Mouse (Mus musculus) megakaryocyte, adult 5-6 weeks (primary cell): Measurements from ENCODE around the gene Olfr1232. TPM values are rescaled to one million over a fixed set of nuclear protein-coding genes. Genes with fewer than 3 reads are reported as not detected.

Experiments
- ATAC-seq: 2 replicates; pipeline ENCODE4 v1.8.0; 2016; ENCODE audit warnings: mild to moderate bottlenecking, inconsistent platforms; ENCODE audit not compliant: poor library complexity, severe bottlenecking
- total RNA-seq, 2 experiments: library from RNA; stranded (forward) in 1 of 2; stranded (reverse) in 1 of 2; fragments of 153-499, 151-499 nt in 1 of 2; fragments of 221-1000, 200-1000 nt in 1 of 2; gene quantifications; 2 replicates each; pipeline versions ENCODE4 v1.2.3 to v1.2.4; 2015 to 2017

Gene Olfr1232
- not detected in 2 replicates for total RNA-seq (2015)
- total RNA-seq (2017), result not detected in 2 replicates

DNA sequence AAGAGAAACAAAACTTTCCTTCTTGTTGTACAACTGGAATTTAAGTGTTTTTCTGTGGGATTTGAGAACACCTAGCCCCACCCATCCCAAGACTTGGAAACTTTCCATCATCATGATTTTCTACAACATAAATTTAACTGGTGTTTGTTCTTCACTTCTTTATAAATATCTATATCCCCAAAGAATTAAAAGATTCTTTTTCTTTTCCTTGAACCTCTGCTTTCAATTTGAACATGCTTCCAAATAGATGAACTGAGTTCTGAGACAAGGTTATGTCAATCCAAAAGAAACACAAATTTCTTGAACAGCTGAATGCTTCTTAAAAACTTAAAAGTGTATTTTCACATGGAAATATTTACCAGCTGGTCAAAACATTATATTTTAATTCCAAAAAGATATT, at the start of gene Olfr1232:
TSS of gene Olfr1232 (minus strand) at position 101 of the 400 bp plus-strand sequence.
- ATAC-seq, result no peak

DNA sequence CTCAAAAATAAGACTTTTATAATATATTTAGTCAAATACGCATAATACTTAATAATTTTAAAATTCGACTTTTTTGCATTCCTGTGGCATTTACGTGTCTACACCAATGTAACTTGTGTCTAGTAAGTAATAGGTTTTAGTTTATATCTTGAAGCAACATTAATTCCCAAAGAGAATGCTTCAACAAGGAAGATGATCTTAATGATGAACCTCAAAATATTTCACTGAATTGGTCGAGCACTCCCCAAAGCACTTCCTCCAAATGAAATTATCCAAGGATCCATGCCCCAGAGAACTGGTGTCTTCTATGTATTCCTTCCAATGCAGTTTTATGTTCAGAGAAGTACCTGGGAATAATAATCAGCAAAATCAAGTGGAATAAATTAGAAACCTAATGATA, 35.3 kb upstream of the Olfr1232 start, which contains the start of gene Olfr1234:
TSS of gene Olfr1234 (minus strand) at position 101 of the 400 bp plus-strand sequence.
- no peak for ATAC-seq

DNA sequence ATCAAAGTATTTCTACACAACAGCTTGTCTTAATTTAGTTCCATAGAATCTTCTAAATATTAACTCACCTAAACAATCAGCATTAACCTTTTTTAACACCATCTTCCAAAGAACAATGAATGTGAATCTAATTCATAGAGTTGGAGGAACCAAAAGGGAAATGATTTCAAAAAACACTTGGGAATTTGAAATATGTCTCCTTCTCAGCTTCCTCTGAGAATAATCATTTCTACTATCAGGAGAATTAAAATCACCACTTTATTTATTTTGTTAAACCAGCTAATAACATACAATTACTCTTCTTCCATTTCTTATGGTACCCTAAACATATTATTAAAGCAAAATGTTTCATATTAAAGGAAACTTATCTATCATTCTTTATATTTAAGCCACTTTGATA, 12.8 kb upstream of the Olfr1232 start, which contains the start of gene Olfr1233:
TSS of gene Olfr1233 (minus strand) at position 101 of the 400 bp plus-strand sequence.
- no peak for ATAC-seq

DNA sequence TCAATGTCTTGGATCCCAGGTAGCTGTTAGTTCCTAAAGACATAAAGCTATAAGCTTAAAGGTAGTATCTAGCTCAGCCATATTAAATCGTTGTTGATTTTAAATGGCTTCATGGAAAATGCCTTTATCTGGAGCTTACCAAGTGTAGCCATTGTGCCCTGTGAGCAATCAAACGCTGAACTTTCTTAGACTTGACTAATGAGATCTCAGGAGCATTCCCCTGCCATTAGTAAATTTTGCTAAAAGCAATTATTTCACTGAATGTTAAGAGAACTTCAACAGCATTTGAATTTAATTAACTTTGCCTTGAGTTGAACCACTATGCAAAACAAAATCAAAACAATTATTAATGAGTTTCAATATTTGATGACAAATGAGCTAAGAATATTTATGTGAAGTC, 22.5 kb downstream of the Olfr1232 start, which contains the start of gene Olfr1231:
TSS of gene Olfr1231 (minus strand) at position 101 of the 400 bp plus-strand sequence.
- no peak for ATAC-seq

DNA sequence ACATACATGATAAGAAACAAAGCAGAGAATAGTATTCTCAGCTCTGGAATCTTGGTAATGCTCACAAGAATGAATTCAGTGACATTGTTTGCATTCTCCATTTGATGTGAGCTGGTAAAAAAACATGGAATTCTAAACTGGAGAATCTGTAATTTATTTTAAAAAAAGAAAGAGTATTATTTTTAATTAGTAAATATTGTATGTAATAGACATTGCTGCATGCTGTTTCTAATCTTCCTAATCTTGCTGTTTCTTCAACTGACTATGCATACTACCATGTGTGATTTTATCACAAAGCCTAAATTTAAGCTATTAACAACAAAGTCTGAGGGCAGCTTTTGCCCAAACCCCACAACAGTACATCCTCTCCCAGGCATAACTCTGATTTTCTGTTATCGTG, 32.3 kb downstream of the Olfr1232 start, which contains the start of gene Olfr1230:
TSS of gene Olfr1230 (minus strand) at position 101 of the 400 bp plus-strand sequence.
- ATAC-seq, result no peak

DNA sequence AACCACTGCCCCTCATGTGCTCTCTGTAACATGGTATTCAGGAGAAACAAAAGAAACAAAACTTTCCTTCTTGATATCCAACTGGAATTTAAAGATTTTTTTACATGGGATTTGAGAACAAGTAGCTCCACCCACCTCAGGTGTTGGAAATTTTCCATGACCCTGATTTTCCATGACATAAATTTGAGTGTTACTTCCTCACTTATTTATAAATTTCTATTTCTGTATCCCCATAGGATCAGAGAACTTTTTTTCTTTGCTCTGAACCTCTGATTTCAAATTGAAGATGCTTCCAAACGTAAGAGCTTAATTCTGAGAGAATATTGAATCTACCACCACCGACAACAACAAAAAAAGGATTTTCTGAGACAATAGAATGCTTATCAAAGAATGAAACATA, 41.6 kb downstream of the Olfr1232 start, which contains the start of gene Olfr1229:
TSS of gene Olfr1229 (minus strand) at position 101 of the 400 bp plus-strand sequence.
- no peak for ATAC-seq

Other genes with a start within 250 kb of the Olfr1232 start
- not detected in 2 replicates for gene Olfr1219, start 246.2 kb downstream of the Olfr1232 start, total RNA-seq (2015)
- not detected in 2 replicates for gene Olfr1219, start 246.2 kb downstream of the Olfr1232 start, total RNA-seq (2017)
- gene Olfr1220, start 222.8 kb downstream of the Olfr1232 start, total RNA-seq (2015), result not detected in 2 replicates
- gene Olfr1220, start 222.8 kb downstream of the Olfr1232 start, total RNA-seq (2017), result not detected in 2 replicates
- not detected in 2 replicates for gene Olfr1221, start 212.4 kb downstream of the Olfr1232 start, total RNA-seq (2015)
- not detected in 2 replicates for gene Olfr1221, start 212.4 kb downstream of the Olfr1232 start, total RNA-seq (2017)
- gene Olfr1222, start 196.6 kb downstream of the Olfr1232 start, total RNA-seq (2015), result not detected in 2 replicates
- not detected in 2 replicates for gene Olfr1222, start 196.6 kb downstream of the Olfr1232 start, total RNA-seq (2017)
- not detected in 2 replicates for gene Olfr1223, start 178.1 kb downstream of the Olfr1232 start, total RNA-seq (2015)
- not detected in 2 replicates for gene Olfr1223, start 178.1 kb downstream of the Olfr1232 start, total RNA-seq (2017)
- gene Olfr1224-ps1, start 165.6 kb downstream of the Olfr1232 start, total RNA-seq (2015), result not detected in 2 replicates
- gene Olfr1224-ps1, start 165.6 kb downstream of the Olfr1232 start, total RNA-seq (2017), result not detected in 2 replicates
- not detected in 2 replicates for gene Olfr1225, start 155.0 kb downstream of the Olfr1232 start, total RNA-seq (2015)
- not detected in 2 replicates for gene Olfr1225, start 155.0 kb downstream of the Olfr1232 start, total RNA-seq (2017)
- not detected in 2 replicates for gene Olfr1226, start 129.6 kb downstream of the Olfr1232 start, total RNA-seq (2015)
- gene Olfr1226, start 129.6 kb downstream of the Olfr1232 start, total RNA-seq (2017), result not detected in 2 replicates
- not detected in 2 replicates for gene Olfr1228, start 75.6 kb downstream of the Olfr1232 start, total RNA-seq (2015)
- not detected in 2 replicates for gene Olfr1228, start 75.6 kb downstream of the Olfr1232 start, total RNA-seq (2017)
- gene Olfr1229, start 41.7 kb downstream of the Olfr1232 start, total RNA-seq (2015), result not detected in 2 replicates
- not detected in 2 replicates for gene Olfr1229, start 41.7 kb downstream of the Olfr1232 start, total RNA-seq (2017)
- gene Olfr1230, start 32.4 kb downstream of the Olfr1232 start, total RNA-seq (2015), result not detected in 2 replicates
- not detected in 2 replicates for gene Olfr1230, start 32.4 kb downstream of the Olfr1232 start, total RNA-seq (2017)
- not detected in 2 replicates for gene Olfr1231, start 22.6 kb downstream of the Olfr1232 start, total RNA-seq (2015)
- gene Olfr1231, start 22.6 kb downstream of the Olfr1232 start, total RNA-seq (2017), result not detected in 2 replicates
- gene Olfr1233, start 12.7 kb upstream of the Olfr1232 start, total RNA-seq (2015), result not detected in 2 replicates
- gene Olfr1233, start 12.7 kb upstream of the Olfr1232 start, total RNA-seq (2017), result not detected in 2 replicates
- not detected in 2 replicates for gene Olfr1234, start 35.2 kb upstream of the Olfr1232 start, total RNA-seq (2015)
- gene Olfr1234, start 35.2 kb upstream of the Olfr1232 start, total RNA-seq (2017), result not detected in 2 replicates
- gene Olfr1238, start 80.0 kb upstream of the Olfr1232 start, total RNA-seq (2015), result not detected in 2 replicates
- 0.04 TPM in 1 of 2 replicates, not detected in the other for gene Olfr1238, start 80.0 kb upstream of the Olfr1232 start, total RNA-seq (2017)
- not detected in 2 replicates for gene Olfr1239, start 90.7 kb upstream of the Olfr1232 start, total RNA-seq (2015)
- gene Olfr1239, start 90.7 kb upstream of the Olfr1232 start, total RNA-seq (2017), result not detected in 2 replicates
- gene Olfr1240, start 113.3 kb upstream of the Olfr1232 start, total RNA-seq (2015), result not detected in 2 replicates
- gene Olfr1240, start 113.3 kb upstream of the Olfr1232 start, total RNA-seq (2017), result not detected in 2 replicates
- not detected in 2 replicates for gene Olfr1241, start 157.5 kb upstream of the Olfr1232 start, total RNA-seq (2015)
- gene Olfr1241, start 157.5 kb upstream of the Olfr1232 start, total RNA-seq (2017), result not detected in 2 replicates
- not detected in 2 replicates for gene Olfr1242, start 168.7 kb upstream of the Olfr1232 start, total RNA-seq (2015)
- not detected in 2 replicates for gene Olfr1242, start 168.7 kb upstream of the Olfr1232 start, total RNA-seq (2017)
- gene Olfr1243, start 201.8 kb upstream of the Olfr1232 start, total RNA-seq (2015), result not detected in 2 replicates
- not detected in 2 replicates for gene Olfr1243, start 201.8 kb upstream of the Olfr1232 start, total RNA-seq (2017)
- not detected in 2 replicates for gene Olfr1245, start 248.8 kb upstream of the Olfr1232 start, total RNA-seq (2015)
- not detected in 2 replicates for gene Olfr1245, start 248.8 kb upstream of the Olfr1232 start, total RNA-seq (2017)